In the genomic region with DNA sequence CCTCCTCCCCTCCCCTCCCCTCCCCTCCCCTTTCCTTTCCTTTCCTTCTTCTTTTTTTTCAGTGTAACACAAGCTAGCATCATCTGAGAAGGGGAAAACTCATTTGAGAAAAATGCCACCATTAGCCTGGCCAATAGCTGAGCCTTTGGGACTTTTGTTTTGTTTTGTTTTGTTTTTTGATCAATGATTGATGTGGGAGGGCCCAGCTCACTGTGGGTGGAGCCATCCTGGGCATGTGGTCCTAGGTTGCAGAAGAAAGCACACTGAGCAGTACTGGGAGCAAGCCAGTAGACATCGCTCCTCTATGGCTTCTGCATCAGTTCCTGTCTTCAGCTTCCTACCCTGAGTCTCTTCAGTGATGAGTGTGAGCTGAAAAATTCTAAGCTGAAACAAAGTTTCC, we compare ENCODE assay signal across 24 mouse cellular contexts. TPM values are rescaled to one million over a fixed set of nuclear protein-coding genes. Genes with fewer than 3 reads are reported as not detected.
A peak's percentile ranks its signal among the peaks of the same experiment; 100 is the strongest.
DNase-seq lines count a peak whose midpoint lies in the region; ATAC-seq lines count a peak whose summit lies in the region.
"Had no signal": no experiment of that assay in that cellular context is flagged by ENCODE, and none has a peak within 500 bp of the region (broad histone marks: within the 10 kb centered on the region; RNA-seq: fewer than 3 reads in every experiment).

No protein-coding gene starts in this region.

- H3K27me3 ChIP-seq in midbrain, embryonic 11.5 days (ENCODE audit: control insufficient read depth, insufficient read depth, low read length) = no peaks in the 10 kb centered on the region
- H3K27me3 ChIP-seq in midbrain, embryonic 10.5 days (ENCODE audit: low read depth, poor library complexity, severe bottlenecking) = peaks cover 10% of the 10 kb centered on the region; the same call in 1 of the 2 replicates
- H3K27me3 ChIP-seq: embryonic facial prominence, embryonic 15.5 days; forebrain, embryonic 12.5 days had no signal

- H3K9me3 ChIP-seq in midbrain, embryonic 11.5 days (ENCODE audit: control insufficient read depth, low read length) = no peaks in the 10 kb centered on the region
- H3K9me3 ChIP-seq in midbrain, embryonic 10.5 days (replicated peaks) = no peaks in the 10 kb centered on the region
- H3K9me3 ChIP-seq: embryonic facial prominence, embryonic 13.5 days; embryonic facial prominence, embryonic 15.5 days; forebrain, embryonic 10.5 days; forebrain, embryonic 12.5 days had no signal

- no peak overlapping the region for H3K27ac ChIP-seq in midbrain, embryonic 11.5 days (ENCODE audit: low read depth, low read length)
- no peak overlapping the region for H3K27ac ChIP-seq in midbrain, embryonic 10.5 days (replicated peaks)
- H3K27ac ChIP-seq: embryonic facial prominence, embryonic 13.5 days; embryonic facial prominence, embryonic 15.5 days; forebrain, embryonic 12.5 days had no signal

- 85% methylated on average over 1 of the region's 1 CpGs for WGBS in midbrain, embryonic 11.5 days
- WGBS in midbrain, embryonic 10.5 days = 81% methylated on average over 1 of the region's 1 CpGs

- H3K4me2 ChIP-seq in midbrain, embryonic 11.5 days = no peak overlapping the region
- H3K4me2 ChIP-seq: embryonic facial prominence, embryonic 13.5 days; embryonic facial prominence, embryonic 15.5 days; forebrain, embryonic 12.5 days had no signal

- no peak overlapping the region for H3K4me3 ChIP-seq in midbrain, embryonic 11.5 days (ENCODE audit: low read depth, low read length)
- no peak overlapping the region for H3K4me3 ChIP-seq in midbrain, embryonic 10.5 days
- H3K4me3 ChIP-seq: embryonic facial prominence, embryonic 13.5 days; embryonic facial prominence, embryonic 15.5 days; erythroblast, embryonic 14.5 days; forebrain, embryonic 10.5 days; forebrain, embryonic 12.5 days had no signal

- peak; percentile 8 for DNase-seq in embryo, embryonic 9.5 days (ENCODE audit: extremely low spot score)
- no peak for DNase-seq in embryo, embryonic 10 days (ENCODE audit: low spot score)
- peak; percentile 4 for DNase-seq in midbrain, embryonic 11.5 days (ENCODE audit: low spot score, missing footprints)
- DNase-seq in midbrain, embryonic 10.5 days (ENCODE audit: low spot score) = no peak
- DNase-seq in ZHBTc4 (ENCODE audit: low read depth, low spot score) = peak; percentile 58
- DNase-seq in ovary, postnatal 10 days (ENCODE audit: low spot score) = no peak
- DNase-seq: adrenal gland, adult 2 months; adrenal gland, postnatal 10 days; adrenal gland, postnatal 25 days; cerebellum, adult 11 months; cerebellum, adult 18-20 months; cerebellum, adult 8-10 months; cerebellum, adult 9-11 months; cerebellum, postnatal 14 days; cerebellum, postnatal 36 days had no signal

- no peaks in the 10 kb centered on the region for H3K4me1 ChIP-seq in midbrain, embryonic 11.5 days (ENCODE audit: control insufficient read depth, insufficient read depth, low read length)
- peaks cover 16% of the 10 kb centered on the region for H3K4me1 ChIP-seq in midbrain, embryonic 10.5 days
- H3K4me1 ChIP-seq: embryonic facial prominence, embryonic 13.5 days had no signal

- ATAC-seq in midbrain, embryonic 11.5 days (ENCODE audit: low FRiP score) = no peak
- no peak for ATAC-seq in megakaryocyte, adult 5-6 weeks (ENCODE audit: poor library complexity, severe bottlenecking)
- ATAC-seq: forebrain, embryonic 14.5 days; forebrain, embryonic 16.5 days had no signal

- no peak overlapping the region for H3K9ac ChIP-seq in midbrain, embryonic 11.5 days (ENCODE audit: low read length)
- H3K9ac ChIP-seq: embryonic facial prominence, embryonic 13.5 days; embryonic facial prominence, embryonic 15.5 days; forebrain, embryonic 12.5 days had no signal

- H3K36me3 ChIP-seq in midbrain, embryonic 11.5 days (ENCODE audit: control insufficient read depth, insufficient read depth, low read length) = no peaks in the 10 kb centered on the region
- H3K36me3 ChIP-seq in midbrain, embryonic 10.5 days = no peaks in the 10 kb centered on the region
- H3K36me3 ChIP-seq: embryonic facial prominence, embryonic 13.5 days; embryonic facial prominence, embryonic 15.5 days; forebrain, embryonic 10.5 days; forebrain, embryonic 12.5 days had no signal

RNA-seq across cellular contexts. Expression of a gene that starts 9.2 kb away (rescaled TPM):
- 0.26 and 0.37 TPM in 2 replicates for polyA plus RNA-seq in midbrain, embryonic 11.5 days (2014; fragmentation: Nextera tagmentation; extraction: Ambion mirVana)
- 0.90 and 1.0 TPM in 2 replicates for polyA plus RNA-seq in midbrain, embryonic 10.5 days (2016; fragmentation: Nextera tagmentation; extraction: Ambion mirVana)
- 0.36 and 1.0 TPM in 2 replicates for total RNA-seq in megakaryocyte, adult 5-6 weeks (2015)
- total RNA-seq in megakaryocyte, adult 5-6 weeks (2017) = 0.59 and 1.1 TPM in 2 replicates
- total RNA-seq: MEL had no signal
- polyA plus RNA-seq: erythroblast, embryonic 14.5 days had no signal

Comparison
In these comparisons a context has a peak if more than half of its experiments do, and no peak if none do; other contexts are left out.
1. DNase-seq: peak in embryo, embryonic 9.5 days (single experiment), midbrain, embryonic 11.5 days (single experiment) and ZHBTc4 (single experiment); none in embryo, embryonic 10 days (single experiment), midbrain, embryonic 10.5 days (single experiment) and ovary, postnatal 10 days (single experiment).